Mouse (Mus musculus) megakaryocyte progenitor cell, adult 5-6 weeks (primary cell): ENCODE data around the gene Pdrg1. TPM values are rescaled to one million over a fixed set of nuclear protein-coding genes. Genes with fewer than 3 reads are reported as not detected.

ENCODE experiments used
- ATAC-seq: replicated peaks from 2 replicates; pipeline ENCODE4 v1.8.0; 2016; ENCODE audit warnings: mild to moderate bottlenecking, moderate TSS enrichment, inconsistent platforms; ENCODE audit not compliant: poor library complexity
- total RNA-seq, 2 experiments: library from RNA; stranded (forward) in 1 of 2; stranded (reverse) in 1 of 2; fragments of 157-497, 149-512 nt in 1 of 2; fragments of 200-1000 nt in 1 of 2; gene quantifications; 2 replicates each; pipeline versions ENCODE4 v1.2.3 to v1.2.4; 2015 to 2017

The Pdrg1 gene
- 59.1 and 59.5 TPM in 2 replicates for total RNA-seq (2015)
- total RNA-seq (2017) = 178 and 193 TPM in 2 replicates

GRCm38 (mm10) chr2:153014758-153015593 is at the start of gene Pdrg1:
Gene Pdrg1, minus strand, starts transcription at chr2:153015427.
- ATAC-seq = peak; percentile 97

DNA sequence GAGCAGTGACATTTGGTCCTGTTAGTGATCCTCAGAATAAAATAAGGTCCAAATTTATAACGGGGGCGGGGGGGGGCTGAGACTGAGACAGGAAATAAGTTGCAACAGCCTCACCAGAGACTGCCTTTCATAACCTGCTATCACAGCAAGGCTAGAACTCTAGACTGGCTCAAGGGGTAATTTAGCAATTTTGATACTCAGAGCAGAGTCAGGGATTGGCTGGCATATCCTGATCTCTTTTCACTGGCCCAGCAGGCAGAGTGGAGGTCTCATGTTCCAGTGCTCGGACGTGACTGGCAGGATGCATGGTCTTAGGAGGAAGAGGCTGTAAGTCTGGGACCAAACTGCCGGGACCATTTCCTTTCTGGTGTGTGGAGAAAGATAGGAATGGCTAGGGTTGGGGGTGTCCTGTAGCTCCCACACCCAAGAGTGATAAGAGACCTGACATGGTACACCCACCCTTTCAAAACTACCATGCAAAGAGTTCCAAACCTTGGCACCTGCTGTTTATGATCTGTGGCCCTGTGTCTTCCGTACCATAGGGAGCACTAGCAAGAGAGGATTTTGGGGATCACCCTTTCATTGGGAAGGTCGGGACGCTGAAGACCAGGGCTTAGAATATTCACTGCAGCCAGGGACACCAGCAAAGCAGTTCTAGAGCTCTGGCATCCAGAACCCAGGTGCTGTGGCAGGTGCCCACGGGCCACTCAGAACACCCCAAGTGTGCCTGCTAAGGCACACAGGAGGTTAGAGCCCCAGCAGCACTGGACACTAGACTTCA is 49.2 kb upstream of the Pdrg1 start:
- ATAC-seq = peak; percentile 53

- 0 out of 2 replicates have a peak, but pooled peaks have one; percentile 6 for ATAC-seq
Observed at GRCm38 (mm10) chr2:153063394-153063793, 48.2 kb upstream of the Pdrg1 start.

DNA sequence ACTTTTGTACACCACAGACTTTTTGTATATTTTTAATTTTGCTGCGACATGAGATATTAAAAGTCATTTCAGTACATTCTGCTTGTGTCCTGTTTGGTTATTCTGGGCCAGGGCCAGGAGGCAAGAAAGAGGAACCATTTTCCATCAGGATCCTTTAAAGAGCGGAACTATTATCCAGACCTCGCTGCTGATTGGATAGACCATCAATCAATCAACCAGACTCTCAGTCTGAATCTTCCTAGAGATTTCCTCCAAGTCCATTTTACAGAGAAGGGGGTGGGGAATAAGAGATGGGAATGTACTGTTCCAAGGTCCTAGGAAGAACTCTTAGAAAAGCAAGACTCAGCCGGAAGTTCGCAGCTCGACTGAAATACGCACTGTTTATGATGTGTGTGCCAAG is 45.0 kb upstream of the Pdrg1 start:
- ATAC-seq = no peak

- peak; percentile 77 for ATAC-seq
Observed at GRCm38 (mm10) chr2:153058365-153058764, 43.1 kb upstream of the Pdrg1 start.

GRCm38 (mm10) chr2:153055270-153055920 is 40.2 kb upstream of the Pdrg1 start:
- peak; percentile 32; the same call in 1 of the 2 replicates for ATAC-seq

GRCm38 (mm10) chr2:153053896-153054295 is 38.7 kb upstream of the Pdrg1 start:
- ATAC-seq = no peak

DNA sequence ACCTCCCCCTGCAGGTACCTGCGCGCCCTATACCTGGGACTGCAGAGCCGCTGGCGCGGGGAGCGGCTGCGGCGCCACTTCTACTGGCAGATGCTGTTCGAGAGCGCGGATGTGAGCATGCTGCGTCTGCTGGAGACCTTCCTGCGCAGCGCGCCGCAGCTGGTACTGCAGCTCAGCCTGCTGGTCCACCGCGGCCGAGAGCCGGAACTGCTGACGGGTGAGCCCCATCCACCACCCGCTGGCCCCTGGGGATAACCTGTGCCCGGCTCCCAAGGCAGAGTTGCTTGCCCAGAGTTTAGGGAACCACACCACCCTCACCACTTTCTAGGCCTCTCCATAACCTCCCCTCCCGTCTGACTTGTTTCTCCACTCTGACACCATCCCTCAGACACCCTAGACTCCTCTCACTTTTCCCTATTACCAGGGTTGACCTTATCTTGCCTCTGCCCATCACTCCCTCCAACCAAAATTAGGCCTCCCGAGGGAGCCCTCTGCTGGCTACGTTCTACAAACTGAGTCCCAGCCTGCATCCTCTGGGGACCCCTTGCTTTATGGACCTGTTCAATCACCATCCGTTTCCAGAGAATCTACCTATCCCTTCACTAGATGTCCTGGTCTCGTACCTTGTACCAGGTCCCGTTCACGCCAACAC is 37.6 kb upstream of the Pdrg1 start:
- ATAC-seq = peak; percentile 32

- peak; percentile 61 for ATAC-seq
Observed at GRCm38 (mm10) chr2:153051537-153051936, 36.3 kb upstream of the Pdrg1 start.

DNA sequence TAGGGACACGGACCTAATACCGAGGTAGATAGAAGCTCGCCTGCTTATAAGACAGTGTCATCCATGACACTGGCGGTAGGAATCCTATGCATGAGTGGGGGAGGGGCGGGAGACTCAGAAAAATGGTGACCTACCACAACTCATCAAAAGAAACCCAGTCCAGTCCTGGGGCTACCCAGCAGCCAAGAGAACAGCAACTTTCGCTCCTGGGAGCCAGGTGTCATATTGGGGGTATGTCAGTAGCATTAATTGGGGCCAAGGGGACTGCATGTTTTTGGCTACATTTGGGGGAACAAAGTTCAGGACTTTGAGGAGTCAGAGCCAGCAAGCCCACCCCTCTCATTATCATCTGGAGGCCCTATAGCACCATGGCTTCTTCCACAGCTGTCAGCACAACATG is 35.9 kb upstream of the Pdrg1 start:
- ATAC-seq = no peak

DNA sequence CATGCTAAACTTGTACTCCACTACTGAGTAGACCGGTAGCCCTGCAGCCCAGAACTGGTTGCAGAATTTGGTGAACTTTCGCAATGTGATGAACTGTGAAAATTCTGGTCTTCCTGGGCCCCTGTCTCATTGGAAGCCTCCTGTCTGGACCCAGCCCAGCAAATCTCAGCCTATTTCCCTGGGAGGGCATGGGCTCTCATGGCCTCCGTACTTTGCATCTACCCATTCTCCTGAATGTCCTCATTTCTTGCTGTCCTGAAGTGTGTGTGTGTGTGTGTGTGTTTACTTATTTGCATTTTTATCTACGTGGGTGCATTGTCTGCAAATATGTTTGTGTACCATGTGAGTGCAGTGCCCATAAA is 34.8 kb upstream of the Pdrg1 start:
- no peak for ATAC-seq

DNA sequence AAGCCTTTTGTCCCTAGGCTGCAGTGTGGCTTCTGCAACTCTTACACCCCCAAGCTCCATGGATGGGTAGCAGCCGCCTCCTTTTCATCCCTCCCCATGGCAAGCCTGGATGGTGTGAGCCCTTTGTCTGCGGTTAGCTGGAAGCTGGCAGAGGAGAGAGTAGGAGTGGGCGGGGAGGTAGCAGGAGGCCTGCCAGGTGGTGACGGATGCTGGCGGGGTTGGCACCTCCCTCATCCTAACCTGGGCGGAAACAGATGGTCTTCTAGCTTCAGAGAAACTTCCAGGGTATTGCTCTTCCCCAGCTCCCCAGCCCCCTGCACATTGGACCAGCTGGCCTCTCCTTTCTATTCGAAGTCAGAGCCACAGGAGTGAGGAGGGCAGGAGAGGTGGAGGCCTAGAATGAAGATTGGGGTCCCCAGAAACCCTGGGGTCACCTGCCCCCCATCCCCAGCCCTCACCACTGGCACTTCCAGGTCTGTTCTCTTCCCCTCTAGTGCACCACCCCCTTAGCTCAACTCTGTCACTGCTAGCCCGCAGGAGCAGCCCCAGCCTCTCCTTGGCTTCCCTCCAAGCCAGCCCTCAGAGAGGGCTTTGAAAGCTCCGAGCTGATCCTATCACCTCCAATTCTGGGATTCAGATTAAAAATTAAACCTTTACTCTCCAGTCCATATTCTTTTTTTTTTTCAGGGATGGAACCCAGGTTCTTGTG is 34.2 kb upstream of the Pdrg1 start:
- ATAC-seq = no peak

GRCm38 (mm10) chr2:153047828-153048465 is 32.7 kb upstream of the Pdrg1 start:
- ATAC-seq = peak; percentile 80

- peak; percentile 18; the same call in 1 of the 2 replicates for ATAC-seq
Observed at GRCm38 (mm10) chr2:153045884-153046299, 30.7 kb upstream of the Pdrg1 start.

DNA sequence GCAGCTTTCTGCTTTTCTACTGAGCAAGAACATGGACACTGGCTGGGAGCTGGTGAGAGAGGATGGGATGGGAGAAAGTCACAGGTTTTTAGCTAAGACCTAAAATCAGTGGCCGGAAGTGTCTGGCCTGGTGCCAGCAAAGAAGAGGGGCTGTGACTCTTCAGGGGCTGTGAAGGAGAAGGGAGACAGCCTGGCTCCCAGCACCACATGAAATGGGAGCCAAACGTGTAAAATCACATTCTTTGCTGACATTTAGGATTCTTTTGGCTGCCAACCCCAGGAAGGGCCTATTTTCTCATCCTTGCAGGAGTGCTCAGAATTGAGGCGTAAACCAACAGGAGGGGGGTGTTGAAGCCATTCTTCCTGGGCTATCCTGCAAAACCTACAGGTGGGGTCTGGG is 28.7 kb upstream of the Pdrg1 start:
- ATAC-seq = no peak

DNA sequence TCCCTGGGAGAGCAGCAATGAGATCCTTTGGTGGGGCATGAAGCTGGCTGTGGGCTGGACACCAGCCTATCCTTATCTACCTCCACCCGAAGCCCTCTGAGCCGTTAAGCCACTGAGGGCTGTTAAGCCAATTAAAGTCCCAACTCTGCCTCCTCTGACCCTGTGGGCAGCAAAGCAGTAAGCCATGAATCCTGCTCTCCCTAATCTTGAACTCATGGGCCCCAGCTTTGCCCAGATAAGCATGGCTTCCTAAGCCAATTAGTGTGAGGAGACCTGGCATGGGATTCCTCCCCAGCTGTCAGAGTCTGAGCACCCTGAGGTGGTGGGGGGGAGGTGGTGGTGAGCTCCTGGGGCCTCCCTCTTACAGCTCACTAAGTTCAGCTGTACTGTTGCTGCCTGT is 21.5 kb upstream of the Pdrg1 start:
- ATAC-seq = no peak

GRCm38 (mm10) chr2:153033545-153034230 is 18.5 kb upstream of the Pdrg1 start:
- ATAC-seq = no peak

DNA sequence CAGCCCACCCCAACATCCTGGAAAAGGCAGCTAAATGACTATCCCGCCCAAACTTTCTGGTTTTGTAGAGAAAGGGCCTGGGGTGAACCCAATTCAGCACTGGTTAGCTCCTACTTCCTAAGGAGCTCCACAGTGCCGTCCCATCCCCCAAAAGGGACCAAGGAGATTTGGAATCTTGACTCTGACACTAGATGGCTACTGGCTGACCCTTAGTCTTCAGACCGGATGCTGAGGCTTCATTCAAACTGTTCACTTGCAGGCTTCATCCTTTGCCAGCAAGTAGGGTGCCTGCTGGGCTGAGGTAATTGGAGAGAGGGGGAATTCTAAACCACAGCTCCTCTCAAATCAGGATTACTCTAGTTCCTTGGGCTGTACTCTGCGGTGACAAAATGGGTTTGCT is 17.7 kb upstream of the Pdrg1 start:
- no peak for ATAC-seq
